Mouse (Mus musculus) C2C12 (cell line): Measurements from ENCODE around the gene C1qtnf2.

Experiments
- CEBPB ChIP-seq: IDR thresholded peaks from one replicate; pipeline ENCODE4 v1.6.1; 2011; ENCODE audit warnings: low read depth, mild to moderate bottlenecking, control low read depth, moderate library complexity
- CTCF ChIP-seq: IDR thresholded peaks from one replicate; pipeline ENCODE4 v1.5.1; 2011; ENCODE audit not compliant: control insufficient read depth, insufficient read depth, insufficient read length
- FOSL1 ChIP-seq: IDR thresholded peaks from one replicate; pipeline ENCODE4 v1.8.0; 2011; ENCODE audit warnings: mild to moderate bottlenecking, low read length; ENCODE audit not compliant: poor library complexity, insufficient read depth, severe bottlenecking
- MAX ChIP-seq: IDR thresholded peaks from one replicate; pipeline ENCODE4 v1.6.1; 2011; ENCODE audit warnings: mild to moderate bottlenecking, control low read depth
- MYOD1 ChIP-seq: IDR thresholded peaks from one replicate; pipeline ENCODE4 v1.6.1; 2011; ENCODE audit warnings: low read depth; ENCODE audit not compliant: control insufficient read depth, insufficient read length
- MYOG ChIP-seq: IDR thresholded peaks from one replicate; pipeline ENCODE4 v1.6.1; 2011; ENCODE audit not compliant: control insufficient read depth, insufficient read length; ENCODE audit errors: extremely low read depth
- USF1 ChIP-seq: IDR thresholded peaks from one replicate; pipeline ENCODE4 v1.6.1; 2011; ENCODE audit warnings: low read depth, mild to moderate bottlenecking, control low read depth, moderate library complexity

GRCm38 (mm10) chr11:43483122-43483792, 9.2 kb downstream of the C1qtnf2 start:
- TF ChIP-seq CTCF (no peak), MAX (no peak), CEBPB (no peak), FOSL1 (no peak), MYOG (no peak), MYOD1 (no peak), USF1 (no peak)
